Mouse (Mus musculus): Measurements from ENCODE around the gene C130050O18Rik. TPM values are rescaled to one million over a fixed set of nuclear protein-coding genes. Genes with fewer than 3 reads are reported as not detected.

C130050O18Rik gene
- total and polyA plus RNA-seq, 2 experiments from 2014 or later = 0.31 to 1.7 TPM

DNA sequence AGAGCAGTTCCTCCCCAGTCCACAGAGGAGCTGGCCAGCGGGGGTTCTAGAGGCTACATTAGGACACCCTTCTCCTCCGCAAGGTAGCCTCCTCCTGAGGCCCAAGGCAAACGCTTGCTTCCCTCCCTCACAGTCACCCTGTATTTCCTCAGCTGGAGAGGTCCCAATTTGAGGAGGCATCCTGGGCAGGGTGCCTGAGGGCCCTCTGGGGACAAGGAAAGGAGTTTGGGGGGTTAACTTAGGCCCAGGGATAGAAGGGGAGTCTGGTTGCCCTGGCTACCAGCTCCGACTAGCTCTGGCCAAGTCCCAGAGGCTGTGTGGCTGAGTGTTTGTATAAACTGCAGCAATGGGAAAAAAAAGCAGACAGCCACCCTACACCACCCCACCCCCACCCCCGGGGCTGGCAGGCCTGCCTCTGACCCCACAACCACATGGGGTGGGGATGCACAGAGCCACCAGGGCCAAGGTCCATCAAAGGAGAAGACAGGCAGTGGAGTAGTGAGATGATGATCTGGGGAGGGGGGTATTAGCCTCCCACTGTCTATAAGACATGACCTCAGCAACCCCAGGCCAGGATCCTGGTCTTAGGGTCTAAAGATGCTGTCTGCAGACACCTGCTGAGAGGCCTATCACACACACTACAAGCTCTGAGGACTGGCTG, 40.0 kb upstream of the C130050O18Rik start:
- WGBS = 48% methylated on average over 5 of the region's 5 CpGs
- Histone ChIP-seq H3K36me3 (replicated peaks; ENCODE audit: control insufficient read depth, insufficient read depth, low read length) (no peaks in the 10 kb centered on the region), H3K27me3 (ENCODE audit: control insufficient read depth, insufficient read depth, low read length) (no peaks in the 10 kb centered on the region), H3K27ac (ENCODE audit: low read depth) (peak overlapping the region; percentile 70), H3K9me3 (replicated peaks; ENCODE audit: control insufficient read depth, low read length) (no peaks in the 10 kb centered on the region), H3K4me1 (ENCODE audit: control insufficient read depth, insufficient read depth) (0 out of 2 replicates have a peak, but pooled peaks cover 6% of the 10 kb centered on the region), H3K9ac (replicated peaks; ENCODE audit: low read depth, low read length) (no peak overlapping the region), H3K4me2 (ENCODE audit: low read depth, low read length) (no peak overlapping the region), H3K4me3 (ENCODE audit: low read depth, low read length) (no peak overlapping the region)
- ATAC-seq (ENCODE audit: insufficient read depth, low read depth) (peak; percentile 3; the same call in 1 of the 2 replicates), DNase-seq (ENCODE audit: low spot score) (no peak)
- TF ChIP-seq EP300 (IDR thresholded peaks at IDR 0.05; ENCODE audit: low read depth) (no peak), CTCF (IDR thresholded peaks at IDR 0.05; ENCODE audit: low read depth) (no peak)

DNA sequence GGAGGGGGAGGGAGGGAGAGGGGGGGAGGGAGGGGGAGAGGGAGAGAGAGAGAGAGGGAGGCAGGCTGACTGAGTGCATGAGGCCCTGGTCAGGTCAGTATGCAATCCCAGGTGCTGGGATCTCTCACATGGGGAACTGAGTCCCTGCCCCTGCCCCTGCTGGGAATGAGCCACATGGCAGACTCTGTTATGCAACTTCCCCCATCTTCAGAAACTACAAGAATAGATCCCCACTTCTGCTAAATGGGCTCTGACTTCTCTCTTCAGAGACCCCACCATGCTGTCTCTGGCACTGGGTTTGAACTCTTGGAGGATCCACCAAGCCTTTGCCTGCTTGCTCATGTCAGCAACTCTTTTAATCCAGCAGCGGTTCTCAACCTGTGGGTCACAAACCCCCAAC, 39.3 kb upstream of the C130050O18Rik start:
- H3K27ac ChIP-seq (ENCODE audit: low read depth) = no peak overlapping the region
- no peak overlapping the region for H3K4me3 ChIP-seq (ENCODE audit: low read depth, low read length)
- H3K4me2 ChIP-seq (ENCODE audit: low read depth, low read length) = no peak overlapping the region
- DNase-seq (ENCODE audit: low spot score) (no peak), ATAC-seq (ENCODE audit: insufficient read depth, low read depth) (no peak)
- no peaks in the 10 kb centered on the region for H3K36me3 ChIP-seq (replicated peaks; ENCODE audit: control insufficient read depth, insufficient read depth, low read length)
- H3K9me3 ChIP-seq (replicated peaks; ENCODE audit: control insufficient read depth, low read length) = no peaks in the 10 kb centered on the region
- H3K9ac ChIP-seq (replicated peaks; ENCODE audit: low read depth, low read length) = no peak overlapping the region
- 72% methylated on average over 1 of the region's 1 CpGs for WGBS
- no peaks in the 10 kb centered on the region for H3K27me3 ChIP-seq (ENCODE audit: control insufficient read depth, insufficient read depth, low read length)
- no peak for TF ChIP-seq EP300 (IDR thresholded peaks at IDR 0.05; ENCODE audit: low read depth)
- no peak for TF ChIP-seq CTCF (IDR thresholded peaks at IDR 0.05; ENCODE audit: low read depth)
- peaks cover 8% of the 10 kb centered on the region for H3K4me1 ChIP-seq (ENCODE audit: control insufficient read depth, insufficient read depth)

- Histone ChIP-seq H3K27ac (ENCODE audit: low read depth) (no peak overlapping the region), H3K36me3 (replicated peaks; ENCODE audit: control insufficient read depth, insufficient read depth, low read length) (no peaks in the 10 kb centered on the region), H3K4me3 (ENCODE audit: low read depth, low read length) (no peak overlapping the region), H3K4me2 (ENCODE audit: low read depth, low read length) (no peak overlapping the region), H3K27me3 (ENCODE audit: control insufficient read depth, insufficient read depth, low read length) (no peaks in the 10 kb centered on the region), H3K9me3 (replicated peaks; ENCODE audit: control insufficient read depth, low read length) (no peaks in the 10 kb centered on the region), H3K9ac (replicated peaks; ENCODE audit: low read depth, low read length) (no peak overlapping the region), H3K4me1 (ENCODE audit: control insufficient read depth, insufficient read depth) (peaks cover 15% of the 10 kb centered on the region)
- TF ChIP-seq EP300 (IDR thresholded peaks at IDR 0.05; ENCODE audit: low read depth) = no peak
- TF ChIP-seq CTCF (IDR thresholded peaks at IDR 0.05; ENCODE audit: low read depth) = no peak
- DNase-seq (ENCODE audit: low spot score) (no peak), ATAC-seq (ENCODE audit: insufficient read depth, low read depth) (no peak)
- 78% methylated on average over 11 of the region's 11 CpGs for WGBS
Observed at GRCm38 (mm10) chr5:139366484-139366883, 38.6 kb upstream of the C130050O18Rik start.

- no peak for DNase-seq (ENCODE audit: low spot score)
- TF ChIP-seq CTCF (IDR thresholded peaks at IDR 0.05; ENCODE audit: low read depth) (no peak), EP300 (IDR thresholded peaks at IDR 0.05; ENCODE audit: low read depth) (no peak)
- Histone ChIP-seq H3K9ac (replicated peaks; ENCODE audit: low read depth, low read length) (no peak overlapping the region), H3K9me3 (replicated peaks; ENCODE audit: control insufficient read depth, low read length) (no peaks in the 10 kb centered on the region), H3K36me3 (replicated peaks; ENCODE audit: control insufficient read depth, insufficient read depth, low read length) (no peaks in the 10 kb centered on the region), H3K4me2 (ENCODE audit: low read depth, low read length) (no peak overlapping the region), H3K27me3 (ENCODE audit: control insufficient read depth, insufficient read depth, low read length) (no peaks in the 10 kb centered on the region), H3K4me1 (ENCODE audit: control insufficient read depth, insufficient read depth) (peaks cover 26% of the 10 kb centered on the region), H3K27ac (ENCODE audit: low read depth) (no peak overlapping the region), H3K4me3 (ENCODE audit: low read depth, low read length) (no peak overlapping the region)
- WGBS = 84% methylated on average over 4 of the region's 4 CpGs
- ATAC-seq (ENCODE audit: insufficient read depth, low read depth) = no peak
Observed at GRCm38 (mm10) chr5:139367884-139368458, 37.1 kb upstream of the C130050O18Rik start.

GRCm38 (mm10) chr5:139368638-139369320, 36.3 kb upstream of the C130050O18Rik start:
- TF ChIP-seq EP300 (IDR thresholded peaks at IDR 0.05; ENCODE audit: low read depth) (no peak), CTCF (IDR thresholded peaks at IDR 0.05; ENCODE audit: low read depth) (no peak)
- 78% methylated on average over 11 of the region's 11 CpGs for WGBS
- no peaks in the 10 kb centered on the region for H3K36me3 ChIP-seq (replicated peaks; ENCODE audit: control insufficient read depth, insufficient read depth, low read length)
- H3K4me3 ChIP-seq (ENCODE audit: low read depth, low read length) = no peak overlapping the region
- no peak for DNase-seq (ENCODE audit: low spot score)
- no peak overlapping the region for H3K27ac ChIP-seq (ENCODE audit: low read depth)
- H3K27me3 ChIP-seq (ENCODE audit: control insufficient read depth, insufficient read depth, low read length) = no peaks in the 10 kb centered on the region
- no peaks in the 10 kb centered on the region for H3K9me3 ChIP-seq (replicated peaks; ENCODE audit: control insufficient read depth, low read length)
- no peak overlapping the region for H3K4me2 ChIP-seq (ENCODE audit: low read depth, low read length)
- H3K9ac ChIP-seq (replicated peaks; ENCODE audit: low read depth, low read length) = no peak overlapping the region
- peaks cover 28% of the 10 kb centered on the region for H3K4me1 ChIP-seq (ENCODE audit: control insufficient read depth, insufficient read depth)
- no peak for ATAC-seq (ENCODE audit: insufficient read depth, low read depth)

All from heart, postnatal 0 days (tissue).